Mouse (Mus musculus) left cerebral cortex, adult 2 months (tissue): ENCODE data around the gene Kcnb1. TPM values are rescaled to one million over a fixed set of nuclear protein-coding genes. Genes with fewer than 3 reads are reported as not detected.

Source experiments
- DNase-seq, 2 experiments: peaks; one replicate each; pipeline ENCODE4 v3.0.0; 2021 to 2022; ENCODE audit warnings: low spot score in 2 of 2, mixed read lengths in 1 of 2; ENCODE audit errors: extremely low spot score in 1 of 2
- H3K27ac ChIP-seq: fragments of 200-600 bp; 2 replicates; pipeline ENCODE4 v1.8.1; 2022
- H3K4me3 ChIP-seq: fragments of 200-600 bp; 2 replicates; pipeline ENCODE4 v1.8.1; 2022
- CTCF ChIP-seq: fragments of 200-600 bp; IDR thresholded peaks from 2 replicates; pipeline ENCODE4 v1.8.1; 2022; ENCODE audit warnings: antibody characterized with exemption, mild to moderate bottlenecking, moderate library complexity
- intact Hi-C: fragments of 180-260 bp; cut with DNase I; formaldehyde crosslinking; loops from one replicate; pipeline ENCODE4 v1.15.1; 2025
- total RNA-seq, 2 experiments: library from RNA; stranded (reverse); gene quantifications; 2 replicates each; pipeline ENCODE4 v1.2.3; 2021

Gene Kcnb1
- total RNA-seq, 2 experiments from 2014 or later: 230 to 237 TPM

GRCm38 (mm10) chr2:167158780-167159179 lies 31.2 kb downstream of the Kcnb1 start:
- DNase-seq: no peak
- Histone ChIP-seq H3K27ac (no peak overlapping the region; the same call in 1 of the 2 replicates), H3K4me3 (no peak overlapping the region)
- TF ChIP-seq CTCF: no peak
- intact Hi-C loops: no loop called here

- TF ChIP-seq CTCF: no peak; the same call in 1 of the 2 replicates
- peak overlapping the region; percentile 89 for H3K27ac ChIP-seq
- H3K4me3 ChIP-seq: no peak overlapping the region
- no peak for DNase-seq
- intact Hi-C loops: no loop called here
Measured at GRCm38 (mm10) chr2:167156118-167156715, 33.7 kb downstream of the Kcnb1 start.

- intact Hi-C loops: no loop called here
- peak overlapping the region; percentile 89 for H3K27ac ChIP-seq
- TF ChIP-seq CTCF: no peak
- H3K4me3 ChIP-seq: no peak overlapping the region
- peak; percentile 52 to 80 for DNase-seq
Measured at GRCm38 (mm10) chr2:167155541-167155973, 34.4 kb downstream of the Kcnb1 start.

GRCm38 (mm10) chr2:167150880-167151279 lies 39.1 kb downstream of the Kcnb1 start:
- intact Hi-C loops: loop anchor here (2.0 kb wide), 1 partner anchor 72 kb away; no protein-coding TSS in a partner anchor
- no peak overlapping the region for H3K4me3 ChIP-seq
- no peak for TF ChIP-seq CTCF
- no peak for DNase-seq
- H3K27ac ChIP-seq: peak overlapping the region; percentile 85

- intact Hi-C loops: loop anchor here (2.0 kb wide), 1 partner anchor 71 kb away; no protein-coding TSS in a partner anchor
- Histone ChIP-seq H3K4me3 (no peak overlapping the region), H3K27ac (peak overlapping the region; percentile 85)
- DNase-seq: no peak
- TF ChIP-seq CTCF: no peak
Measured at GRCm38 (mm10) chr2:167150135-167150534, 39.8 kb downstream of the Kcnb1 start.

GRCm38 (mm10) chr2:167149035-167149434 lies 40.9 kb downstream of the Kcnb1 start:
- DNase-seq: no peak
- TF ChIP-seq CTCF: no peak
- no peak overlapping the region for H3K4me3 ChIP-seq
- intact Hi-C loops: no loop called here
- H3K27ac ChIP-seq: peak overlapping the region; percentile 85

- no peak for TF ChIP-seq CTCF
- DNase-seq: no peak
- intact Hi-C loops: no loop called here
- Histone ChIP-seq H3K4me3 (no peak overlapping the region), H3K27ac (peak overlapping the region; percentile 76)
Measured at GRCm38 (mm10) chr2:167147708-167148107, 42.2 kb downstream of the Kcnb1 start.

GRCm38 (mm10) chr2:167145904-167146303 lies 44.1 kb downstream of the Kcnb1 start:
- intact Hi-C loops: no loop called here
- no peak for TF ChIP-seq CTCF
- Histone ChIP-seq H3K4me3 (no peak overlapping the region), H3K27ac (peak overlapping the region; percentile 95)
- DNase-seq: no peak

- intact Hi-C loops: no loop called here
- peak overlapping the region; percentile 95 for H3K27ac ChIP-seq
- TF ChIP-seq CTCF: no peak
Measured at GRCm38 (mm10) chr2:167144439-167145307, 45.3 kb downstream of the Kcnb1 start.

GRCm38 (mm10) chr2:167143914-167144313 lies 46.0 kb downstream of the Kcnb1 start:
- Histone ChIP-seq H3K27ac (peak overlapping the region; percentile 95), H3K4me3 (no peak overlapping the region)
- intact Hi-C loops: no loop called here
- no peak for DNase-seq
- no peak for TF ChIP-seq CTCF

More at GRCm38 (mm10) chr2:167144439-167145307, 45.3 kb downstream of the Kcnb1 start:
- no peak overlapping the region for H3K4me3 ChIP-seq
- DNase-seq: peak; percentile 45 to 56

GRCm38 (mm10) chr2:167142282-167142681 lies 47.7 kb downstream of the Kcnb1 start:
- H3K27ac ChIP-seq: peak overlapping the region; percentile 38; the same call in 1 of the 2 replicates
- no peak for TF ChIP-seq CTCF

GRCm38 (mm10) chr2:167141810-167142209 lies 48.1 kb downstream of the Kcnb1 start:
- no peak overlapping the region for H3K4me3 ChIP-seq
- peak overlapping the region; percentile 63 for H3K27ac ChIP-seq
- intact Hi-C loops: no loop called here
- no peak for TF ChIP-seq CTCF
- no peak for DNase-seq

More at GRCm38 (mm10) chr2:167142282-167142681, 47.7 kb downstream of the Kcnb1 start:
- H3K4me3 ChIP-seq: no peak overlapping the region
- intact Hi-C loops: no loop called here
- DNase-seq: no peak
